Mouse (Mus musculus) G1E (cell line): Measurements from ENCODE around the gene Apoa2.

ENCODE experiments used
- CTCF ChIP-seq: IDR thresholded peaks from 2 replicates; pipeline ENCODE4 v1.5.1; 2012; ENCODE audit warnings: low read depth, low read length, inconsistent platforms, mixed read lengths
- GATA1 ChIP-seq: IDR thresholded peaks from 2 replicates; pipeline ENCODE4 v1.6.1; 2012; ENCODE audit warnings: borderline replicate concordance, low read length, inconsistent platforms, mixed read lengths
- POLR2AphosphoS5 ChIP-seq: IDR thresholded peaks from 2 replicates; pipeline ENCODE4 v1.6.1; 2012; ENCODE audit warnings: low read depth, low read length, inconsistent platforms; ENCODE audit not compliant: insufficient replicate concordance
- TAL1 ChIP-seq: conservative IDR thresholded peaks from 2 replicates; pipeline ENCODE4 v1.6.1; 2012; ENCODE audit warnings: low read depth, low read length, inconsistent platforms, mixed read lengths

DNA sequence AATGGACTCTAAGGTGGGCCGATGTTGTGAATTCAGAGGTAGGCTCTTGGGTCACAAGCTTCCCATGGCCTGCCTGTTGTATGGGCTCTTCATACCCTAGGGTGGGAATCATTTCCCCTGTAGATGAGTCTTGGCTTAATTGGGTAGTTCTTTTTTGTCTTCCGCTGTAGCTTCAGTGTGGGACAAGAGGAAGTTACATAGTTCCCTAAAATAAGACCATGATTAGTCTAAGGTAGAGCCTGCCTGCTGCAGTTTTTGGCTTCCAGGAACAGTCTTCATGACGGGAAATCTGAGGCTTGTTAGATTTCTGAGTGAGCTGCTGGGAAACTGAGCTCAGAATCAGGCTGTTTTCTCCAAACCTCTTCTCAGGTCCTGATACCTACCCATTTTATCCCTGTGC lies 47.2 kb downstream of the Apoa2 start:
- TF ChIP-seq TAL1 (no peak), CTCF (no peak), GATA1 (no peak), POLR2AphosphoS5 (no peak)
